Mouse (Mus musculus): ENCODE measurements around the gene Tssk6.

DNA sequence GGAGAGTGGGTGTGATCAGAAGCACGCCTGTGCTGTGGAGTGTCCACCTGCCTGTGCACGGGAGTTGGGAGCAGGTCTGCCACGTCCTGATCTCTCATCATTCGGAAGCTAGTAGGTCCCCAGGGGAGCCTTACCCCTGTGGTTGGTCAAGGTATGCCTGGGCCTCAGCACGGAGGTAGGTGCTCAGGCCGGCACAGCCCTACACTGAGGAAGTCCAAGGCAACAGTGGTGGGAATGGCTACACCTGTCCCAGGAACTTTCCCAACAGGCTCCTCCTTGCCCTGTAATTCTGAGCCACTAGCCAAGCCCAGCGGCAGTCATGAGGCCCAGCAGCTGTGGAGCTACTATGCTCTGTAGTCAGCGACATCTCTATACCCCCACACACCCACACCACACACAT lies 22.3 kb upstream of the Tssk6 start:
- no peak for TF ChIP-seq CTCF (IDR thresholded peaks at IDR 0.05; ENCODE audit: insufficient read depth, low read depth, low read length)
- no peak for TF ChIP-seq POLR2A (IDR thresholded peaks at IDR 0.05; ENCODE audit: insufficient read depth, low read depth, low read length)

All from olfactory bulb, adult 2 months (tissue).